Mouse (Mus musculus) E14TG2a.4 (cell line): ENCODE results near the gene Hsf2bp.

ENCODE experiments used
- CTCF ChIP-seq: conservative IDR thresholded peaks from 2 replicates; pipeline ENCODE4 v1.5.1; 2014; ENCODE audit warnings: low read length
- POU5F1 ChIP-seq: IDR thresholded peaks from 2 replicates; pipeline ENCODE4 v1.6.1; 2014; ENCODE audit warnings: low read length, borderline replicate concordance

GRCm38 (mm10) chr17:32046541-32046940 lies 10.4 kb upstream of the Hsf2bp start:
- TF ChIP-seq CTCF, result no peak
- no peak for TF ChIP-seq POU5F1
